Mouse (Mus musculus): ENCODE results near the gene Tlk2. TPM values are rescaled to one million over a fixed set of nuclear protein-coding genes. Genes with fewer than 3 reads are reported as not detected.

Gene Tlk2
- polyA plus RNA-seq, 1 experiment from 2014 or later: 66.1 TPM

DNA sequence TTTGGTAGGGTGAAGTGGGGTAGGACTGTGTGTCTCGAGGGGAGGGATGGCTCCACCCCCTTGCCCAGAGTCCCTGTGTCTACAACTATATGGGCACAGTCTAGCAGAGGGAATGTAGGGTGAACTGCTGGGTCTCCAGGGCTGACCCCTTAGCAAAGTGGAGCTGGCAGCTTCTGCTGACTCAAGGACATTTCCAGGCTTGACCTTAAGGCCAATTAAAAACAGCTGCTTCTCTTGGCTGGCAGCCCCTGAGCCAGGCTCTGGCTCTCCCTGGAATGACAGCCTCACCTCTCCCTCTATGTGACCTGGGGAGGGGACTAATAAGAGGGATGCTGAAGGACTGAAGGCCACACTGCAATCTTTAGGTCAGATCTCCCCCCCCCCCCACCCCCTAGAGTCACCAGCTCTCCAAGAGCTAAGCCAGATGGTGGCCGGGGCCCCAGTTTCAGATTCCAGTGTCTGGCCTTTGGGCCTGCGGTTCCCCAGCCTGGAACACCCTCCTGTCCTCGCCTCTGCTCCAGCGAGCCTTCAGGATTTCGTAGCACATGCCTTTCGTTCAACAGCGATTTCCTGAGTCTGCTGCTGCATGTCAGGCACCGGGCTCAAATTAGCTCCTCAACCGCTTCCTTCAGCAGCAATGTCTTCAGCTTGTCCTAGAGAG lies 134.5 kb downstream of the Tlk2 start:
- ChIA-PET CTCF (interaction anchor here (1.2 kb wide), 1 partner anchor 8 kb away, joined by 3 read pairs; no protein-coding TSS in a partner anchor), POLR2A (interaction anchor here (0.7 kb wide), 1 partner anchor 131 kb away, joined by 3 read pairs; no protein-coding TSS in a partner anchor)
- no peaks in the 10 kb centered on the region for H3K27me3 ChIP-seq
- in situ Hi-C loops (cut with MboI; ENCODE audit: low pct_unique_long_range_greater_than_20kb): no loop called here
- no peak for ATAC-seq
- DNase-seq (ENCODE audit: low read depth, low spot score): no peak
- TF ChIP-seq CTCF (IDR thresholded peaks at IDR 0.05): no peak

DNA sequence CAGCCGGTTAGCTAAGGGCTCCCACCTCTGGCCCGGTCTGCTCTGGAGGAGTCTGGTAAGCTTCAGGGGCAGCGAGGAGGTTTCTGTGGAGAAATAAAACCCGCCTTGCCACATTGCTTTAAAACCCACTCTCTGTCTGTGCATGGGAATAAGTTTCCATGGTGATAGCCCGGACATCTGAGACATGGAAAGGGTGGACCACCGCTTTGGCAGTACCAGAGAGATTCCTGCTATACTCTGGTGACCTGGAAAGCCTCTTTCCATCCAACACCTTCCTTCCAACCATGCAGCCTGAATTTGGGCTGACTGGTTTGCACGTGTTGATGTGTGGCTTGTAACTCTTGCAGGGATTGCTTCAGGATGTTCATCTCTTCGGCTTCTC lies 135.0 kb downstream of the Tlk2 start:
- ATAC-seq (no peak), DNase-seq (ENCODE audit: low read depth, low spot score) (no peak)
- in situ Hi-C loops (cut with MboI; ENCODE audit: low pct_unique_long_range_greater_than_20kb): no loop called here
- no peaks in the 10 kb centered on the region for H3K27me3 ChIP-seq
- ChIA-PET CTCF (no interaction called here), POLR2A (no interaction called here)
- no peak for TF ChIP-seq CTCF (IDR thresholded peaks at IDR 0.05)

DNA sequence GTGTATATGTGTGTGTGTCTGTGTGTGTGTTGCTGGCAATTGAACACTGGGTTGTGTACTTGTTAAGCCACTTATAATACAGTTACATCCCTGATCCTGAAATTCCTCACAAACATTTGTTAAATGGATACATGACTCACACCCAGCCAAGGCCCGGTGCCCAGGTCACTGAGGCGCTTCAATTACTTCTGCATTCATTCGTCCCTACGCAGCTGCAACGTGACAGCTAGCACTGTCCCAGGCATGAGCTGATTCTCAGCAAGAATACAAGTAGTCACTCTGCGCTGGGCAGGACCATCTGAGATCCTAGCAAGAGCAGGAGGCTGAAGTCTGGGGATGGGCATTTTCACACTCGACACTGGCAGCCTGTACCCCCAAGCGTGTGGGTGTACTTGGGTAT lies 136.7 kb downstream of the Tlk2 start:
- CTCF ChIA-PET: no interaction called here
- peak; percentile 67 for DNase-seq (ENCODE audit: low read depth, low spot score)
- peak; percentile 91 for ATAC-seq
- no peaks in the 10 kb centered on the region for H3K27me3 ChIP-seq
- TF ChIP-seq CTCF (IDR thresholded peaks at IDR 0.05): no peak
- in situ Hi-C loops (cut with MboI; ENCODE audit: low pct_unique_long_range_greater_than_20kb): no loop called here
- POLR2A ChIA-PET: no interaction called here

DNA sequence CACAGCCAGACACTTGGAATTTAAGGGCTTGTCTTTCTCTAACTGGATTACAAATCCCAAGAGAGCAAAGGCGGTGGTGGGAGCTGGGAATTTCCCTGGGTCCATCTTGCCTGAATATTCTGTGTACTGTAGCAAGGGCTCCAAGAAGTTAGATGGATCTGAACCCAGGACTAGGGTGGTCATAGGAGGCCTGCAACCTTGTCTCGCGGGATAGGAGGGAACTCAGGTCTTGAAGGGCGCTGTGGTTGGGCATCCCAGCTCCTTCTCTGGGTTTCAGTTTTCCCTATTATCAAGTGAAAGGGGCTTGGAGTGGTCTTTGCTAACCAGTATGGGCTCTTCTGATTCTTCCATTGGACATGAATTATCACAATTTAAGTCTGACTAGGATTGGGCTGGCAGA lies 137.5 kb downstream of the Tlk2 start:
- ChIA-PET POLR2A (no interaction called here), CTCF (no interaction called here)
- in situ Hi-C loops (cut with MboI; ENCODE audit: low pct_unique_long_range_greater_than_20kb): no loop called here

DNA sequence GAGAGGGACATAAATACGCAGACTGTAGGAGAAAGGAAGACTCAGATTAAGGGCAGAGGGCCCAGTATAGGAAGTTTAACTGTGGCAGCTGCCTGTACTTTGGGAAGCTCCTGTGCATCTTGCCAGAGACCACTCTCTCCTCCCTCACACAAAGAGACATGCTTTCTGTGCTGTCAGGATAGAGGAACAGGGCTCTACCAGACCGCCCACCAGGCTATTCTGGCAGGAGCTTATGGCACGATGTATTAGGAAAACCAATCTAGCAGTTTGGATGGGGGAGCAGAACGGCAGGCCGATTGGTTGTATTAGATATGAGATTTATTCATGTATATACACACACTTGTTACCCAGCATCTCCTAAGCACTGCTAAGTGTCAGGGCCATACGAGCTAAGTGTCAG lies 139.2 kb downstream of the Tlk2 start:
- no peak for DNase-seq (ENCODE audit: low read depth, low spot score)
- POLR2A ChIA-PET: no interaction called here
- no peak for TF ChIP-seq CTCF (IDR thresholded peaks at IDR 0.05)
- no peak for ATAC-seq
- H3K27me3 ChIP-seq: no peaks in the 10 kb centered on the region
- in situ Hi-C loops (cut with MboI; ENCODE audit: low pct_unique_long_range_greater_than_20kb): no loop called here
- CTCF ChIA-PET: interaction anchor here (1.0 kb wide), 1 partner anchor 17 kb away, joined by 3 read pairs; no protein-coding TSS in a partner anchor

More for the DNA sequence above, 137.5 kb downstream of the Tlk2 start:
- DNase-seq (ENCODE audit: low read depth, low spot score) (no peak), ATAC-seq (no peak)
- H3K27me3 ChIP-seq: no peaks in the 10 kb centered on the region
- no peak for TF ChIP-seq CTCF (IDR thresholded peaks at IDR 0.05)

DNA sequence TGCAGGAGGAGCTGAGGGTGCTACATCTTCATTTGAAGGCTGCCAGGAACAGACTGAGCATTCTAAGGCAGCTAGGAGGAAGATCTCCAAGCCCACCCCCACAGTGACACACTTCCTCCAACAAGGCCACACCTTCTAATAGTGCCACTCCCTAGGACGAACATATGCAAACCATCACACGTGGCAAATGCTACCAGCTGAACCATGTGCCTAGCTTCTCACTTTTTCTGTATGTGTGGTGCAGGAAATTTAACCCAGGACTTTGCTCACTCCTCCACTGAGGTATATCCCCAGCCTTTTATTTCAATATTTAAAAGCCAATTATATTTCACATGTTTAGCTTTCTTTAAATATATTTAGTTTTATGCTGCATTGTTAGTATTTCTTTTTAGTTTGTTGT lies 142.5 kb downstream of the Tlk2 start:
- TF ChIP-seq CTCF (IDR thresholded peaks at IDR 0.05): no peak
- CTCF ChIA-PET: interaction anchor here (1.1 kb wide), 1 partner anchor 8 kb away, joined by 3 read pairs; no protein-coding TSS in a partner anchor
- POLR2A ChIA-PET: no interaction called here
- no peak for ATAC-seq
- in situ Hi-C loops (cut with MboI; ENCODE audit: low pct_unique_long_range_greater_than_20kb): no loop called here
- DNase-seq (ENCODE audit: low read depth, low spot score): no peak
- H3K27me3 ChIP-seq: no peaks in the 10 kb centered on the region

DNA sequence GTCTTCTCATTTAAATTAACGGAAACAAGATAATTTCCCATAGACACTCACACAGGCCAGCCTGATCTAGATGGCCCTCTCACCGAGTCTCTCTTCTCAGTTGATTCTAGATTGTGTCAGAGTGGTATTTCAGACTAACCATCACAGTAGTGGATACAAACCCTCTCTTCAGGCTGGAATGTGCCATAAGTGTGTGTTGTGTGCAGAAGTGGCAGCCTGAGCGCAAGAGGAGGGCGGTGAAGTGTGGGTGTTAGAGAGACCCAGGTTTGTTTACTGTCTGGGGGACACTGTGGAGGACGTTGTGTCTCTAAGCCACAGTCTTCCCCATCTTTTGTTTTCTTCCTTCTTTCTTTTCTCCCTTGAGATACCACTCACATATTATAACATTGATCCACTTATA lies 144.9 kb downstream of the Tlk2 start:
- H3K27me3 ChIP-seq: no peaks in the 10 kb centered on the region
- ChIA-PET CTCF (no interaction called here), POLR2A (no interaction called here)
- in situ Hi-C loops (cut with MboI; ENCODE audit: low pct_unique_long_range_greater_than_20kb): no loop called here
- ATAC-seq (no peak), DNase-seq (ENCODE audit: low read depth, low spot score) (no peak)
- no peak for TF ChIP-seq CTCF (IDR thresholded peaks at IDR 0.05)

DNA sequence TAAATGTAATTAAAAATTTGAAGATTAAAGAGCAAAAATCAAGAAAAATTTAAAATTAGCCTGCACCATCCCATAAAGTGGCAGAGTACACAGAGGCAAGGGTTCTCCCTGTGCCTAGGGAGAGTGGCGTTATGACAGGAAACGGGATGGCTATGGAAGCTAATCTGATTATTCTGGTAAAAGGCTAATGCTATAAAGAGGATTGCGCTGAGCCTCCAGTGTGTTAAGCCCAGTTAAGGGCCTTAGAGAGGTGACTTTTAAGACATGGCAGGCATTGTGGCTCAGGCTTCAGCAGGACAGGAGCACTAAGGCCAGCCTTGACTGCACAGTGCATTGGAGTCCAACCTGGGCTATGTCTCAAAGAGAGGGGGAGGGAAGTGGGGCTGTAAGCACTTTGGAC lies 148.5 kb downstream of the Tlk2 start:
- ATAC-seq (no peak), DNase-seq (ENCODE audit: low read depth, low spot score) (no peak)
- POLR2A ChIA-PET: no interaction called here
- CTCF ChIA-PET: no interaction called here
- H3K27me3 ChIP-seq: no peaks in the 10 kb centered on the region
- no peak for TF ChIP-seq CTCF (IDR thresholded peaks at IDR 0.05)
- in situ Hi-C loops (cut with MboI; ENCODE audit: low pct_unique_long_range_greater_than_20kb): loop anchor here (25.0 kb wide), 1 partner anchor 685 kb away; the partner anchor contains the start of gene Kcnh6

DNA sequence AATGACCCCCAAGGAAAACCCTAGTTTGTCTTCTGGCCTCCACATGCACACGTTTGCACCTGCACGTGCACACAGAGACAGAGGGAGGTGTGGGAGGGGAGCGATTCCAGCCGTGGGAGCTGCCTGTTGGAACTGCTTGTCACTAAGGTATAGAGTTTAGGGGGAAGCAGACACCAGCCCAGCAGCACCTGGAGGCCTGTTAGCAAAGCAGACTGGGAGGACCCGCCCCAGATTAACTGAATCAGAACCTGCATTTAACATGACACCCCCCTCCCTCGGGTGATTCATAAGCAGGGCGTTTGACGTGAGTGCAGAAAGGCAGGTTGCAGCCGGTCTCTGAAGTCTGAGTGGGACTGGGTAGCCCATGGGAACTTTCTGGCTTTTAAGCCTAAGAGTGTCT lies 151.4 kb downstream of the Tlk2 start:
- no peak for TF ChIP-seq CTCF (IDR thresholded peaks at IDR 0.05)
- ChIA-PET CTCF (no interaction called here), POLR2A (no interaction called here)
- no peaks in the 10 kb centered on the region for H3K27me3 ChIP-seq
- no peak for ATAC-seq
- in situ Hi-C loops (cut with MboI; ENCODE audit: low pct_unique_long_range_greater_than_20kb): loop anchor here (25.0 kb wide), 1 partner anchor 682 kb away; the partner anchor contains the start of gene Kcnh6
- DNase-seq (ENCODE audit: low read depth, low spot score): no peak

DNA sequence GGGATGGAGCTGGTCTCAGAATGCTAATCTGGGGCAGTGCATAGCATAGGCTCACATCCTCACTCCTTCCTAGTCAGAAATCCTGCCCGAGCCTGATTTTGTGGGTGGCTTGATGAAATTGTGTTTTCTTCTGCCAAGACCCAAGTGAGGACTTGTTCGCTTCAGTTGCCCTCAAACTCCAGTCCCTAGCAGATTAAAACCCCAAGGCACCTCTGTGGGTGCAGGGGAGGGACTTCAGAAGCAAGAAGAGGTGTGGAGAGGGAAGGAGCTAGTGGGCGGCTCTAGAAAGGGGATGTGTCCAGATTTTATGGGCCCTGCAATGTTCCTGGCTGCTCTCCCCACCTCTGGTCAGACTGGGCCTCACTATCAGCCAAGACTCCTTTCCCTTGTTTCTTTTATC lies 152.5 kb downstream of the Tlk2 start:
- no peak for ATAC-seq
- TF ChIP-seq CTCF (IDR thresholded peaks at IDR 0.05): no peak
- in situ Hi-C loops (cut with MboI; ENCODE audit: low pct_unique_long_range_greater_than_20kb): loop anchor here (25.0 kb wide), 1 partner anchor 681 kb away; the partner anchor contains the start of gene Kcnh6
- DNase-seq (ENCODE audit: low read depth, low spot score): no peak
- H3K27me3 ChIP-seq: no peaks in the 10 kb centered on the region
- POLR2A ChIA-PET: no interaction called here
- CTCF ChIA-PET: no interaction called here

DNA sequence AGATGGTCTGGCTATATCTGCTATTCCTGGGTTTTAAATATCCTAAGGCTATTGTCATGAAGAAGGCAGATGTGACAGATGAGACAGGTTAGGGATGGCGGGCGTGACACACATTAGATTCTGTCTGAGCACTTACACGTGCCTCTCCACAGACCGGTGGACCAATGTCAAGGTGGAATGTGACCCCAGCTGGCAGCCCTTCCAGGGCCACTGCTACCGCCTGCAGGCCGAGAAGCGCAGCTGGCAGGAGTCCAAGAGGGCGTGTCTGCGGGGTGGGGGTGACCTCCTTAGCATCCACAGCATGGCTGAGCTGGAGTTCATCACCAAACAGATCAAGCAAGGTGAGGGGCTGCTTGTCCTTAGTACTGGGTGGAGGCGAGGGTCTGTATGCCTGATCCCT lies 153.1 kb downstream of the Tlk2 start:
- in situ Hi-C loops (cut with MboI; ENCODE audit: low pct_unique_long_range_greater_than_20kb): loop anchor here (25.0 kb wide), 1 partner anchor 681 kb away; the partner anchor contains the start of gene Kcnh6
- DNase-seq (ENCODE audit: low read depth, low spot score): no peak
- ChIA-PET CTCF (no interaction called here), POLR2A (no interaction called here)
- no peak for TF ChIP-seq CTCF (IDR thresholded peaks at IDR 0.05)
- H3K27me3 ChIP-seq: no peaks in the 10 kb centered on the region
- ATAC-seq: no peak

DNA sequence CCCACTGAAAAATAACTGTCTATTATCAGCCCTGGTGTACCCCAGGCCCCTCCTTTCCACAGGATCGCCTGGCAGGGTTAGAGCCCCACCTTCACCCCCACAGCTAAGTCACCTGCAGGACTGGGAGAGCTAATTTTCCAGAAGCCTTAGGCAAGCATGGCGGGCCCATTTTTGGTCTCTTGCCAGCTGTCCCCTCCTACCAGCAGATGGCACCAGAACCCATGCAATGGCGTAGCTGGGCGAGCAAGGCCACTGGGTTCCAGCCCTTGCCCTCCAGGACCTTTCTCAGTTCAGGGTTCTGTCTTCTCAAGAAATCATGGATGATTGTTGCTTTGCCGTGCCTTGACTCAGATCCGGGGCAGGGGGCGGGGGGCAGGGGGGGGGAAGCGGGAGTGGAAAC lies 153.9 kb downstream of the Tlk2 start:
- CTCF ChIA-PET: interaction anchor here (1.3 kb wide), 1 partner anchor 578 kb away, joined by 4 read pairs; no protein-coding TSS in a partner anchor
- ATAC-seq: no peak

More for the DNA sequence above, 153.9 kb downstream of the Tlk2 start:
- in situ Hi-C loops (cut with MboI; ENCODE audit: low pct_unique_long_range_greater_than_20kb): loop anchor here (25.0 kb wide), 1 partner anchor 680 kb away; the partner anchor contains the start of gene Kcnh6
- no peak for DNase-seq (ENCODE audit: low read depth, low spot score)
- no peak for TF ChIP-seq CTCF (IDR thresholded peaks at IDR 0.05)
- H3K27me3 ChIP-seq: no peaks in the 10 kb centered on the region
- POLR2A ChIA-PET: no interaction called here

Other genes with a start within 250 kb of the Tlk2 start
- 0.22 TPM for gene Efcab3, start 115.2 kb upstream of the Tlk2 start, polyA plus RNA-seq (2021)
- gene Mettl2, start 52.4 kb upstream of the Tlk2 start, polyA plus RNA-seq (2021): 27.1 TPM
- not detected for gene Gm10842, start 31.9 kb upstream of the Tlk2 start, polyA plus RNA-seq (2021)
- 0.09 TPM for gene Mrc2, start 113.8 kb downstream of the Tlk2 start, polyA plus RNA-seq (2021)

All from Patski (cell line).